Mouse (Mus musculus) forebrain, embryonic 11.5 days (tissue): ENCODE measurements at regions not wholly inside any gene's neighbourhood (a gene's known extent, or its start where the extent isn't known, plus 50 kb on each side); places are given as distances from the start of the nearest gene placed in this dataset.

ENCODE experiments used
- ATAC-seq: fragments of 200-750 bp; cut with Nextera tagmentation; replicated peaks from 2 replicates; pipeline ENCODE4 v1.8.0; 2017; ENCODE audit warnings: moderate TSS enrichment; ENCODE audit not compliant: low FRiP score
- DNase-seq: peaks from one replicate; pipeline ENCODE4 v3.0.0-alpha.2; 2017; ENCODE audit warnings: low spot score
- H3K27ac ChIP-seq: fragments of 300-500 bp; sonication (generic); 2 replicates; pipeline ENCODE4 v1.5.1; 2014; ENCODE audit warnings: low read depth, low read length
- H3K27me3 ChIP-seq: fragments of 300-500 bp; sonication (generic); 2 replicates; pipeline ENCODE4 v1.6.1; 2014; ENCODE audit warnings: mild to moderate bottlenecking, low read length, mixed read lengths; ENCODE audit not compliant: control insufficient read depth, insufficient read depth
- H3K36me3 ChIP-seq: fragments of 300-500 bp; sonication (generic); 2 replicates; pipeline ENCODE4 v1.6.1; 2014; ENCODE audit warnings: mild to moderate bottlenecking, low read length, moderate library complexity, mixed read lengths; ENCODE audit not compliant: control insufficient read depth, insufficient read depth
- H3K4me1 ChIP-seq: fragments of 300-500 bp; sonication (generic); replicated peaks from 2 replicates; pipeline ENCODE4 v1.6.1; 2014; ENCODE audit warnings: low read length, mixed read lengths; ENCODE audit not compliant: control insufficient read depth, insufficient read depth
- H3K4me2 ChIP-seq: fragments of 300-500 bp; sonication (generic); 2 replicates; pipeline ENCODE4 v1.6.1; 2014; ENCODE audit warnings: low read depth, mild to moderate bottlenecking, low read length, moderate library complexity, mixed read lengths; ENCODE audit not compliant: severe bottlenecking
- H3K4me3 ChIP-seq: fragments of 300-500 bp; sonication (generic); 2 replicates; pipeline ENCODE4 v1.5.1; 2014; ENCODE audit warnings: low read depth, low read length
- H3K9ac ChIP-seq: fragments of 300-500 bp; sonication (generic); 2 replicates; pipeline ENCODE4 v1.6.1; 2014; ENCODE audit warnings: low read length
- H3K9me3 ChIP-seq: fragments of 300-500 bp; sonication (generic); 2 replicates; pipeline ENCODE4 v1.6.1; 2016; ENCODE audit warnings: low read length, mixed read lengths; ENCODE audit not compliant: control insufficient read depth
- WGBS: fragments of 180-500 bp; shearing (Covaris S2); extraction: QIAGEN DNeasy Blood & Tissue Kit; methylation state at CpG from one replicate; pipeline ENCODE4 v1.1.7; 2014; 5-methylcytosine and 5-hydroxymethylcytosine counted together

- no peak overlapping the region for H3K4me2 ChIP-seq
- no peak for ATAC-seq
Measured at GRCm38 (mm10) chr13:39566491-39566890, 605.8 kb upstream of the Slc35b3 start.

GRCm38 (mm10) chr13:39537724-39538440 lies 577.2 kb upstream of the Slc35b3 start:
- Histone ChIP-seq H3K4me3 (no peak overlapping the region), H3K36me3 (no peaks in the 10 kb centered on the region), H3K27ac (no peak overlapping the region), H3K4me1 (0 out of 2 replicates have a peak, but pooled peaks cover 2% of the 10 kb centered on the region), H3K9ac (no peak overlapping the region), H3K27me3 (0 out of 2 replicates have a peak, but pooled peaks cover under 1% of the 10 kb centered on the region), H3K9me3 (no peaks in the 10 kb centered on the region), H3K4me2 (no peak overlapping the region)
- WGBS, result 50% methylated on average over 14 of the region's 14 CpGs
- no peak for ATAC-seq
- DNase-seq, result no peak

More at GRCm38 (mm10) chr13:39566491-39566890, 605.8 kb upstream of the Slc35b3 start:
- Histone ChIP-seq H3K27ac (no peak overlapping the region), H3K4me3 (no peak overlapping the region), H3K9ac (no peak overlapping the region), H3K9me3 (no peaks in the 10 kb centered on the region), H3K4me1 (no peaks in the 10 kb centered on the region), H3K27me3 (no peaks in the 10 kb centered on the region), H3K36me3 (no peaks in the 10 kb centered on the region)
- whole genome bisulfite sequencing, result 85% methylated on average over 2 of the region's 2 CpGs
- DNase-seq, result no peak

DNA sequence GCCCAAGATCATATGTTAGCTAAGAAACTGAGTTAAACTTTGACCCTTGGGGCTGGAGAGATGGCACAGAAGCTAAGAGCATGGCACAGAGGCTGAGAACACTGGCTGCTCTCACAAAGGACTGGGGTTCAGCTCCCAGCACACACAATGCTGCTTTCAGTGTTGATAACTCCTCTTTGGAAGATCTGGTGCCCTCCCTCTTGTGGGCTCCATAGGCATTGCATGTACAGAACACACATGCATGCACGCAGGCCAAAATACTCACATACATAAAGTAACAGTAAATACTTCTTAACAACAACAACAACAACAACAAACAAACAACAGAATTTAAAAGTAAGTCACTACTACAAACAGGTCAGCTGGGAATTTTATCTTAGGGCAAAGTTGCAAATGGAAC lies 565.8 kb upstream of the Slc35b3 start:
- Histone ChIP-seq H3K9me3 (no peaks in the 10 kb centered on the region), H3K4me1 (no peaks in the 10 kb centered on the region; the same call in 1 of the 2 replicates), H3K36me3 (no peaks in the 10 kb centered on the region), H3K4me3 (no peak overlapping the region), H3K27ac (no peak overlapping the region), H3K9ac (no peak overlapping the region), H3K27me3 (peaks cover 13% of the 10 kb centered on the region), H3K4me2 (no peak overlapping the region)
- ATAC-seq (no peak), DNase-seq (no peak)
- 90% methylated on average over 1 of the region's 1 CpGs for WGBS

DNA sequence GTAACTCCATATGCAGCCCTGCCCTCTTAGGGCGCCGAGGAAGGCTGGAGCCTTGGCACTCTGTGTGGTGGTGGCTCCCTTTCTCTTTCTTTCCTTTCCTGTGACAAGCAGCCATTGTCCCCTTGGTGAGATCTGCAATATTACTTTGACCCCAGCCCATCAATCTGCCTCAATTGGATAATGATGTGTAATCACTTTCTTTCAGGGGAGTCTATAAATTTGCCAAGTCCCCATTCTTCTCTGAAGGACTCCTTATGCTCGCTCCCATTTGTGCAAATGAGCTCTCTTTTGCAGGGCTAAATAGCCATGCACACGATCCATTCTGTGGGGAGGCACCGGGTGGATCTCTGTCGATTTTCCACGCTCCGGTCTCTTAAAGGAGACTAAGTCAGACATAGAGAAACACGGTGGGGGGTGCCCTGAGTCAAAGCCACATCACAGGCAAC lies 563.2 kb upstream of the Slc35b3 start:
- peak; percentile 77 for DNase-seq
- Histone ChIP-seq H3K4me2 (peak overlapping the region; percentile 24; the same call in 1 of the 2 replicates), H3K27me3 (peaks cover 24% of the 10 kb centered on the region), H3K36me3 (no peaks in the 10 kb centered on the region), H3K27ac (no peak overlapping the region), H3K4me1 (no peaks in the 10 kb centered on the region; the same call in 1 of the 2 replicates), H3K4me3 (no peak overlapping the region), H3K9me3 (no peaks in the 10 kb centered on the region), H3K9ac (no peak overlapping the region)
- peak; percentile 94 for ATAC-seq
- 9% methylated on average over 9 of the region's 9 CpGs for WGBS

DNA sequence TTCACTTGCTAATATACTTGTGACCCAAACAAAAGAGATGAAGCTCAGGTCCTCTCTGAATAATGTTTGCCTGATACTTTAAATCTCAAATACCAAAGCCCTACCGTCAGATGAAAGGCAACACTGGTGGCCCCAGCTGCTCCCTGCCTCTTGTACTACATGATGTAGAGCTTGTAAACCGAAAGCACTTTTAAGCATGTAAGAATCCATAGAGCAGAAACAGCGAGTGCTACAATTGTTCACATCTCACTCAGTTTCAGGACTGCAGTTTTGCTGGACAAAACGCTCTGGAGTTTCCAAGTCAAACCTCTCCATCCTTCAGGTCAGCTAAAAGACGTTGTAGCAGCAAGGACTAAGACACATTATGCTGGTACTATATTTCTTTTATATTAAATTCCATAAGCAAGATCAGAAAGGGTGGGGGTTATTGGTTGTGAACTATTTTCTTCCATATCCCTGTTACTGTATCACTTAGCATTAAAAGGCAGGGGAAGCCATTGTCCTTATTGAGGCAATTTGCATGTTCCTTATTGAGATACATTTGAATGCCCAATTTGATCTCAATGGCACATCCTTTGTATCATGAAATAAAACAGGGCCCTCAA lies 562.7 kb upstream of the Slc35b3 start:
- DNase-seq (no peak), ATAC-seq (no peak; the same call in 1 of the 2 replicates)
- H3K36me3 ChIP-seq, result no peaks in the 10 kb centered on the region
- H3K4me2 ChIP-seq, result peak overlapping the region; percentile 24; the same call in 1 of the 2 replicates
- no peak overlapping the region for H3K4me3 ChIP-seq
- H3K9me3 ChIP-seq, result no peaks in the 10 kb centered on the region
- H3K9ac ChIP-seq, result no peak overlapping the region
- no peak overlapping the region for H3K27ac ChIP-seq
- H3K4me1 ChIP-seq, result no peaks in the 10 kb centered on the region; the same call in 1 of the 2 replicates
- peaks cover 21% of the 10 kb centered on the region for H3K27me3 ChIP-seq
- WGBS, result 24% methylated on average over 5 of the region's 5 CpGs

GRCm38 (mm10) chr13:39520846-39521245 lies 560.2 kb upstream of the Slc35b3 start:
- Histone ChIP-seq H3K9ac (no peak overlapping the region), H3K36me3 (no peaks in the 10 kb centered on the region), H3K27me3 (peaks cover 14% of the 10 kb centered on the region)

DNA sequence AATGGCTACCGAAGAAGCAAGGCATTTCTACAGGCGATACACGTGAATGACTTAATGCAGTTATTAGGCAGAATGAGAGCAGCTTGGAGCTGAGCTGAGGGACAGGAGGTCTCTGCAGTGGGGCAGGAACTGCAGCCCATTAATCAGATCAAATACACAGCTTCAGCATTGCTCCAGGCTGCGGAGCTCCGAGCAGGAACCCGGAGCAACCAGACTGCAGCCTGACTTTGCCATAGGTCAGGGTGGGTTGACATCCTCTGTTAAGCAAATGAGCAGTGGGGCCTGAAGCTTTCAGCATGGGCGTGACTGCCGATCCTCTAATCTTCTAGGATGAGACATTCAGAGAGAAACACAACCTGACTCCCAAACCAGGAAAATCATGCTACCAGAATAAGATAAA lies 555.4 kb upstream of the Slc35b3 start:
- Histone ChIP-seq H3K9ac (no peak overlapping the region), H3K4me3 (no peak overlapping the region), H3K27me3 (peaks cover 9% of the 10 kb centered on the region; the same call in 1 of the 2 replicates), H3K4me2 (no peak overlapping the region), H3K4me1 (no peaks in the 10 kb centered on the region), H3K27ac (no peak overlapping the region), H3K9me3 (no peaks in the 10 kb centered on the region), H3K36me3 (no peaks in the 10 kb centered on the region)
- WGBS, result 67% methylated on average over 8 of the region's 8 CpGs
- no peak for ATAC-seq
- DNase-seq, result no peak

More at GRCm38 (mm10) chr13:39520846-39521245, 560.2 kb upstream of the Slc35b3 start:
- H3K9me3 ChIP-seq, result no peaks in the 10 kb centered on the region
- 94% methylated on average over 9 of the region's 9 CpGs for WGBS
- DNase-seq (no peak), ATAC-seq (no peak)
- H3K4me2 ChIP-seq, result no peak overlapping the region
- H3K4me3 ChIP-seq, result no peak overlapping the region
- H3K4me1 ChIP-seq, result no peaks in the 10 kb centered on the region; the same call in 1 of the 2 replicates
- no peak overlapping the region for H3K27ac ChIP-seq

GRCm38 (mm10) chr13:39489806-39490205 lies 529.1 kb upstream of the Slc35b3 start:
- Histone ChIP-seq H3K9me3 (no peaks in the 10 kb centered on the region), H3K9ac (no peak overlapping the region), H3K36me3 (no peaks in the 10 kb centered on the region), H3K27ac (no peak overlapping the region), H3K4me1 (no peaks in the 10 kb centered on the region), H3K4me3 (no peak overlapping the region), H3K4me2 (no peak overlapping the region), H3K27me3 (no peaks in the 10 kb centered on the region)
- DNase-seq (no peak), ATAC-seq (no peak)
- WGBS, result 82% methylated on average over 7 of the region's 7 CpGs
